Mouse (Mus musculus) kidney, adult 2 months (tissue): ENCODE measurements around the gene Crat.

ENCODE experiments used
- CTCF ChIP-seq: fragments of 200-500 bp; conservative IDR thresholded peaks from 2 replicates; pipeline ENCODE4 v1.5.1; 2011; ENCODE audit warnings: low read depth, mild to moderate bottlenecking, control low read depth, low read length, moderate library complexity, mixed read lengths; ENCODE audit not compliant: insufficient read depth, insufficient read length
- POLR2A ChIP-seq: fragments of 200-500 bp; IDR thresholded peaks from one replicate; pipeline ENCODE4 v1.6.1; 2011; ENCODE audit warnings: low read depth, low read length, control low read depth

- TF ChIP-seq CTCF: no peak
- no peak for TF ChIP-seq POLR2A
Measured at GRCm38 (mm10) chr2:30463341-30463761, 47.7 kb upstream of the Crat start.
